Mouse (Mus musculus): ENCODE results near the gene Eef2.

GRCm38 (mm10) chr10:81135831-81136705 is 40.4 kb upstream of the Eef2 start:
- TF ChIP-seq POLR2A (IDR thresholded peaks at IDR 0.05; ENCODE audit: low read depth, low read length) (no peak), CTCF (conservative IDR thresholded peaks at IDR 0.05; ENCODE audit: insufficient read depth, insufficient read length, low read depth, low read length) (no peak)

All from kidney, adult 2 months (tissue).